Mouse (Mus musculus) gastrocnemius, postnatal 4 days (tissue): ENCODE data around the gene Carhsp1. TPM values are rescaled to one million over a fixed set of nuclear protein-coding genes. Genes with fewer than 3 reads are reported as not detected.

Experiments
- DNase-seq, 2 experiments: peaks; one replicate each; pipeline ENCODE4 v3.0.0; 2021 to 2022; ENCODE audit warnings: low spot score in 2 of 2, mixed read lengths in 2 of 2
- total RNA-seq, 2 experiments: library from RNA; stranded (reverse); gene quantifications; 2 replicates each; pipeline ENCODE4 v1.2.3; 2021

The Carhsp1 gene
- total RNA-seq, 2 experiments from 2014 or later, result 44.8 to 49.2 TPM

- DNase-seq, result no peak
Measured at GRCm38 (mm10) chr16:8676228-8676627, 4.3 kb upstream of the Carhsp1 start.

- DNase-seq, result no peak
Measured at GRCm38 (mm10) chr16:8675559-8675958, 3.6 kb upstream of the Carhsp1 start.

- DNase-seq, result no peak
Measured at GRCm38 (mm10) chr16:8674165-8674564, 2.2 kb upstream of the Carhsp1 start.

GRCm38 (mm10) chr16:8673343-8673742 is 1.4 kb upstream of the Carhsp1 start:
- DNase-seq, result no peak

GRCm38 (mm10) chr16:8672811-8673210 is 856 bp upstream of the Carhsp1 start:
- no peak for DNase-seq

- no peak for DNase-seq
Measured at GRCm38 (mm10) chr16:8672350-8672687, 364 bp upstream of the Carhsp1 start.

- DNase-seq, result no peak
Measured at GRCm38 (mm10) chr16:8670041-8671035, 1.6 kb downstream of the Carhsp1 start.

GRCm38 (mm10) chr16:8669432-8669831 is 2.5 kb downstream of the Carhsp1 start:
- no peak for DNase-seq

GRCm38 (mm10) chr16:8668386-8668785 is 3.6 kb downstream of the Carhsp1 start:
- DNase-seq, result no peak

- DNase-seq, result no peak
Measured at GRCm38 (mm10) chr16:8667814-8668213, 4.1 kb downstream of the Carhsp1 start.

- DNase-seq, result no peak
Measured at GRCm38 (mm10) chr16:8667261-8667660, 4.7 kb downstream of the Carhsp1 start.

GRCm38 (mm10) chr16:8666452-8666851 is 5.5 kb downstream of the Carhsp1 start:
- DNase-seq, result no peak

- DNase-seq, result no peak
Measured at GRCm38 (mm10) chr16:8665367-8665766, 6.6 kb downstream of the Carhsp1 start.

GRCm38 (mm10) chr16:8663606-8664539 is 8.1 kb downstream of the Carhsp1 start:
- no peak for DNase-seq

- DNase-seq, result no peak
Measured at GRCm38 (mm10) chr16:8663022-8663421, 8.9 kb downstream of the Carhsp1 start.

- no peak for DNase-seq
Measured at GRCm38 (mm10) chr16:8658764-8659163, 13.2 kb downstream of the Carhsp1 start.

GRCm38 (mm10) chr16:8658349-8658748 is 13.6 kb downstream of the Carhsp1 start:
- no peak for DNase-seq

- DNase-seq, result no peak
Measured at GRCm38 (mm10) chr16:8656256-8656655, 15.7 kb downstream of the Carhsp1 start.

- DNase-seq, result no peak
Measured at GRCm38 (mm10) chr16:8655599-8655998, 16.4 kb downstream of the Carhsp1 start.

- no peak for DNase-seq
Measured at GRCm38 (mm10) chr16:8655108-8655507, 16.8 kb downstream of the Carhsp1 start.

- DNase-seq, result no peak
Measured at GRCm38 (mm10) chr16:8650007-8650406, 21.9 kb downstream of the Carhsp1 start.

- no peak for DNase-seq
Measured at GRCm38 (mm10) chr16:8645546-8645945, 26.4 kb downstream of the Carhsp1 start.
